Mouse (Mus musculus): ENCODE results near the gene Baiap3. TPM values are rescaled to one million over a fixed set of nuclear protein-coding genes. Genes with fewer than 3 reads are reported as not detected.
"Not testable (repeated sequence)": the region's sequence is repeated elsewhere in the genome, so short reads cannot be mapped to it uniquely, and the experiment has no call there.

Baiap3 gene
- polyA plus RNA-seq, 1 experiment from 2014 or later: 3.9 TPM

GRCm38 (mm10) chr17:25243131-25243780 lies 12.9 kb downstream of the Baiap3 start:
- no peak overlapping the region for H3K27ac ChIP-seq

DNA sequence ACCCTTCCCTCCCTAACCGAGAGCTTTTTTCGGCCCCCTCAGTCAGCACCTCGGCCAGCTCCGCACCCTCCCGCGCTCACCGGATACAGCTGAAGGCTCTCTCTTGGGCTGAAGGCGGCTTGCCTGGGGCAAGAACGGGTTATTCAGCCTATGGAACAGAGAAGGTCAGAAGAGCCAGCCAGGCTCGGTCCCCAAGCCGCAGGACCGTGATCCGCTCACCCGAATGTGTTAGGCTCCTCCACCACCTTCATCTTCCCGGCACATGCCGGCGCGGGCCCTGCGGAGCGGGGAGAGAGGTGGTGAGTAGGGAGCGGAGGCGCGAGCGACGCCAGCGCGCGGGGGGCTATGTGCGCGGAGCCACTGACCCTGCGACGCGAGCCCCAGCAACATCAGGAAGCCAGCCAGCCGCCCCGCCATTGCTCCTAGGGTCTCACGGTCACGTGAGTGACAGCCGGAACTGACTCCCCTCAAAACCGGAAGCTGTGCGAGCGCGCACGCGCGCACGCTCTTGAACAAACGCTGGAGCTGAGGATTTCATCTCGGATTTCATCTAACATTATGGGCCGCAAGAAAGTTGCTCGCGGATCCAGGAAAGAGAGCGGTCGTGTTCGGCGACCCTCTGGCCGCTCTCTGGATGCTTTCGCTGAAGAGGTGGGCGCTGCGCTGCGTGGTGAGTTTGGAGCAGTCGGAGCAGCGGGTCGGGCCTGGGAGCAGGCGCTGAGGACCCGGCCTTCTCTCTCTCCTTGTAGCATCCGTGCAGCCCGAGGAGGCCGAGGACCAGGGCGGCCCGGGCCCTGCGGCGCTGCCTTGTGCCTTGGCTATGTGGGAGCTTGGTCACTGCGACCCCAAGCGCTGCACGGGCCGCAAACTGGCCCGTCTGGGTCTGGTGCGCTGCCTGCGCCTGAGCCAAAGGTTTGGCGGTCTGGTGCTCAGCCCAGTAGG lies 16.2 kb downstream of the Baiap3 start, which contains the start of the genes Gnptg and Tsr3:
TSS of gene Gnptg (minus strand) at position 430 of the 942 bp plus-strand sequence.
TSS of gene Tsr3 (plus strand) at position 476 of the 942 bp plus-strand sequence.
- WGBS: under 1% methylated on average over 77 of the region's 80 CpGs
- Histone ChIP-seq H3K36me3 (peaks cover 45% of the 10 kb centered on the region), H3K4me1 (peaks cover 21% of the 10 kb centered on the region), H3K27ac (peak within 1 kb of the TSS; percentile 92), H3K4me3 (replicated peaks) (peak within 1 kb of the TSS; percentile 88), H3K9me3 (replicated peaks) (no peaks in the 10 kb centered on the region), H3K27me3 (no peaks in the 10 kb centered on the region), H3K4me2 (peak within 1 kb of the TSS; percentile 86), H3K9ac (peak within 1 kb of the TSS; percentile 97)
- peak; percentile 90 for ATAC-seq (replicated peaks; ENCODE audit: low FRiP score)

More at GRCm38 (mm10) chr17:25243131-25243780, 12.9 kb downstream of the Baiap3 start:
- Histone ChIP-seq H3K4me1 (peaks cover 21% of the 10 kb centered on the region), H3K9ac (no peak overlapping the region), H3K4me3 (replicated peaks) (no peak overlapping the region), H3K36me3 (peaks cover 33% of the 10 kb centered on the region), H3K9me3 (replicated peaks) (no peaks in the 10 kb centered on the region), H3K4me2 (no peak overlapping the region), H3K27me3 (peaks cover under 1% of the 10 kb centered on the region; the same call in 1 of the 2 replicates)
- WGBS: 90% methylated on average over 11 of the region's 11 CpGs
- ATAC-seq (replicated peaks; ENCODE audit: low FRiP score): no peak

GRCm38 (mm10) chr17:25235635-25236034 lies 20.5 kb downstream of the Baiap3 start:
- H3K27ac ChIP-seq: no peak overlapping the region
- H3K27me3 ChIP-seq: no peaks in the 10 kb centered on the region
- no peak overlapping the region for H3K4me2 ChIP-seq
- H3K9me3 ChIP-seq (replicated peaks): no peaks in the 10 kb centered on the region
- peaks cover 29% of the 10 kb centered on the region for H3K36me3 ChIP-seq
- ATAC-seq (replicated peaks; ENCODE audit: low FRiP score): no peak
- 89% methylated on average over 9 of the region's 9 CpGs for WGBS
- H3K4me3 ChIP-seq (replicated peaks): no peak overlapping the region
- H3K4me1 ChIP-seq: peaks cover 10% of the 10 kb centered on the region
- no peak overlapping the region for H3K9ac ChIP-seq

- not testable (repeated sequence) for ATAC-seq (replicated peaks; ENCODE audit: low FRiP score); H3K4me1 ChIP-seq; H3K9ac ChIP-seq; H3K4me2 ChIP-seq; H3K27me3 ChIP-seq; H3K4me3 ChIP-seq (replicated peaks); H3K9me3 ChIP-seq (replicated peaks); H3K27ac ChIP-seq
- 85% methylated on average over 8 of the region's 11 CpGs for WGBS
- peaks cover 63% of the 10 kb centered on the region for H3K36me3 ChIP-seq
Measured at GRCm38 (mm10) chr17:25231621-25232020, 24.5 kb downstream of the Baiap3 start.

DNA sequence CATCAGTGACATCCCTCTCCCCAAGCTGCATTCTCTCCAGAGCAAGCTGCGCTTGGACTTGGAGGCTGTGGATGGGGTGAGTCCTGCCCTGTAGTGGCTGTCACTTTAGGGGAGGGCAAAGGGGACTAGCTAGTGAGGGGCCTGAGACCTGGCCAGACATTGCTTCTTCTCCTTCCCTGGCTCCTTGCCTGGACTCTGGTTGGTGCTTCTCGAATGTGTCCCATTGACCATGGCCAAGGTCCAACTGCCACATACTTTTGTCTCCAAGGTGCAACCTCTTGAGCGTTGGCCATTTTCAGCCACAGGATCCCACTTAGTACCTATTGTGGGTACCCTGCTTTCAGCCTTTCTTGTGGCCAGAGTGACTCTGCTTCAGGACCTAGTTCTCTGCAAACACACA lies 25.5 kb downstream of the Baiap3 start:
- no peaks in the 10 kb centered on the region for H3K27me3 ChIP-seq
- WGBS: 91% methylated on average over 3 of the region's 3 CpGs
- H3K4me3 ChIP-seq (replicated peaks): no peak overlapping the region
- no peak for ATAC-seq (replicated peaks; ENCODE audit: low FRiP score)
- H3K27ac ChIP-seq: no peak overlapping the region
- no peaks in the 10 kb centered on the region for H3K4me1 ChIP-seq
- no peaks in the 10 kb centered on the region for H3K9me3 ChIP-seq (replicated peaks)
- no peak overlapping the region for H3K9ac ChIP-seq
- peaks cover 68% of the 10 kb centered on the region for H3K36me3 ChIP-seq
- no peak overlapping the region for H3K4me2 ChIP-seq

DNA sequence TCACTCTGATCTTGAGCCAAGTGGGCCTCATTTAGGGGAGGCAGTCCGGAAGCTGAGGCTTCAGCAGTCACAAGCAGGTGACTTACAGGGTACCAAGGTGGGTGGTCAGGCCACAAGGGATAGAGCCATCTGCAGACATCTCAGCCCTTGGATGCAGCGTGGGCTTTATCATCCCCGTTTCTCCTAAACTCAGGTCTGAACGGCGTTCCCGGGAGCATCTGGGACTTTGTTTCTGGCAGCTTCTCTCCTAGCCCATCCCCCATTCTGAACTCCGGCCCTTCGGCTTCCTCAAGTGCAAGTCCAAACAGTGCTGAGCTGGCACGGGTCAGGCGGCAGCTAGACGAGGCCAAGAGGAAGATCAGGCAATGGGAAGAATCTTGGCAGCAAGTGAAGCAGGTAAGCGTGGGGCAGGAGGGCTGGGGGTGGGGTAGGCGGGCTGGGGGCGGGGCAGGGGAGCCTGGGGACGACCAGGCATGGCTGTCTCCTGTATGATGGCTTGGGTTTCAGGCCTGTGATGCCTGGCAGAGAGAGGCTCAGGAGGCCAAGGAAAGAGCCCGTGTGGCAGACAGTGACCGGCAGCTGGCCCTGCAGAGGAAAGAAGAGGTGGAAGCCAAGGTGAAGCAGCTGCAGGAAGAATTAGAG lies 26.0 kb downstream of the Baiap3 start:
- H3K4me1 ChIP-seq: not testable (repeated sequence)
- 72% methylated on average over 15 of the region's 17 CpGs for WGBS

GRCm38 (mm10) chr17:25227991-25228390 lies 28.2 kb downstream of the Baiap3 start:
- 85% methylated on average over 5 of the region's 5 CpGs for WGBS
- Histone ChIP-seq H3K9ac (no peak overlapping the region), H3K4me3 (replicated peaks) (no peak overlapping the region), H3K4me1 (no peaks in the 10 kb centered on the region), H3K9me3 (replicated peaks) (no peaks in the 10 kb centered on the region), H3K27ac (no peak overlapping the region), H3K27me3 (no peaks in the 10 kb centered on the region), H3K4me2 (no peak overlapping the region), H3K36me3 (peaks cover 53% of the 10 kb centered on the region)
- no peak for ATAC-seq (replicated peaks; ENCODE audit: low FRiP score)

More for the DNA sequence above, 26.0 kb downstream of the Baiap3 start:
- H3K36me3 ChIP-seq: peaks cover 63% of the 10 kb centered on the region
- H3K27ac ChIP-seq; H3K9ac ChIP-seq; H3K27me3 ChIP-seq; H3K9me3 ChIP-seq (replicated peaks); H3K4me3 ChIP-seq (replicated peaks); H3K4me2 ChIP-seq: not testable (repeated sequence)
- ATAC-seq (replicated peaks; ENCODE audit: low FRiP score): 0 out of 2 replicates have a peak, but pooled peaks have one; percentile 46

DNA sequence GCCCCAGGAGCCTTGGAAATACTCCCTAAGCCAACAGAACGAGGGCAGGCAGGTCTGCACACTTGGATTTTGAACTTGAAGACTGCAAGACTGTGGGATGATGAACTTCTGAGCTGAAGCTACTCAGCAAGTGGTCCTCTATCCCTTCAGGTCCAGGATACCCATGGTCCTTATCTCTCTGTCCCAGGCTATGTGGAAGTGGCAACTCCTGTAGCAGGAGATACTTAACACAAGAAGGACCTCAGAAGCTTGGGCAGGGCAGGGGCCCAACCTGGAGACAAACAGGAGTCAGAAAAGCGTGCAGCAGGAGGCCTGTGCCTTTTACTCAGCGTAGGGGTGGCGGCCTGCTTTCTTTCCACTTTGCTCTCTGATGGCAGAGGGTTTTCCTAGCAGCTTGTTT lies 30.5 kb downstream of the Baiap3 start:
- no peak overlapping the region for H3K9ac ChIP-seq

GRCm38 (mm10) chr17:25224586-25225222 lies 31.5 kb downstream of the Baiap3 start:
- no peak overlapping the region for H3K4me2 ChIP-seq

More for the DNA sequence above, 30.5 kb downstream of the Baiap3 start:
- Histone ChIP-seq H3K27me3 (no peaks in the 10 kb centered on the region), H3K4me2 (no peak overlapping the region), H3K9me3 (replicated peaks) (no peaks in the 10 kb centered on the region), H3K36me3 (peaks cover 45% of the 10 kb centered on the region), H3K4me1 (peaks cover 12% of the 10 kb centered on the region), H3K27ac (no peak overlapping the region), H3K4me3 (replicated peaks) (no peak overlapping the region)
- 86% methylated on average over 4 of the region's 4 CpGs for WGBS
- ATAC-seq (replicated peaks; ENCODE audit: low FRiP score): no peak

GRCm38 (mm10) chr17:25222951-25223601 lies 33.1 kb downstream of the Baiap3 start:
- H3K9ac ChIP-seq: no peak overlapping the region
- no peaks in the 10 kb centered on the region for H3K27me3 ChIP-seq
- peak overlapping the region; percentile 47 for H3K4me3 ChIP-seq (replicated peaks)
- peaks cover 46% of the 10 kb centered on the region for H3K36me3 ChIP-seq
- ATAC-seq (replicated peaks; ENCODE audit: low FRiP score): no peak
- no peaks in the 10 kb centered on the region for H3K9me3 ChIP-seq (replicated peaks)
- H3K27ac ChIP-seq: 0 out of 2 replicates have a peak overlapping the region, but pooled peaks have one; percentile 14
- 57% methylated on average over 6 of the region's 6 CpGs for WGBS
- peak overlapping the region; percentile 80 for H3K4me2 ChIP-seq
- peaks cover 12% of the 10 kb centered on the region for H3K4me1 ChIP-seq

More at GRCm38 (mm10) chr17:25224586-25225222, 31.5 kb downstream of the Baiap3 start:
- H3K27ac ChIP-seq: no peak overlapping the region
- peaks cover 47% of the 10 kb centered on the region for H3K36me3 ChIP-seq
- no peaks in the 10 kb centered on the region for H3K9me3 ChIP-seq (replicated peaks)
- H3K27me3 ChIP-seq: no peaks in the 10 kb centered on the region
- peaks cover 12% of the 10 kb centered on the region for H3K4me1 ChIP-seq
- H3K4me3 ChIP-seq (replicated peaks): no peak overlapping the region
- no peak for ATAC-seq (replicated peaks; ENCODE audit: low FRiP score)
- H3K9ac ChIP-seq: no peak overlapping the region
- WGBS: 89% methylated on average over 7 of the region's 7 CpGs

GRCm38 (mm10) chr17:25222504-25222940 lies 33.6 kb downstream of the Baiap3 start:
- H3K27me3 ChIP-seq; H3K9ac ChIP-seq; H3K9me3 ChIP-seq (replicated peaks): not testable (repeated sequence)
- WGBS: 18% methylated on average over 14 of the region's 28 CpGs
- Histone ChIP-seq H3K36me3 (peaks cover 46% of the 10 kb centered on the region), H3K27ac (0 out of 2 replicates have a peak overlapping the region, but pooled peaks have one; percentile 14), H3K4me2 (peak overlapping the region; percentile 80), H3K4me1 (peaks cover 12% of the 10 kb centered on the region), H3K4me3 (replicated peaks) (peak overlapping the region; percentile 47)
- ATAC-seq (replicated peaks; ENCODE audit: low FRiP score): peak; percentile 80

Measured in kidney, embryonic 15.5 days (tissue).